Mouse (Mus musculus): ENCODE measurements around the gene Scyl1.
A peak's percentile ranks its signal among the peaks of the same experiment; 100 is the strongest.

The Scyl1 gene

DNA sequence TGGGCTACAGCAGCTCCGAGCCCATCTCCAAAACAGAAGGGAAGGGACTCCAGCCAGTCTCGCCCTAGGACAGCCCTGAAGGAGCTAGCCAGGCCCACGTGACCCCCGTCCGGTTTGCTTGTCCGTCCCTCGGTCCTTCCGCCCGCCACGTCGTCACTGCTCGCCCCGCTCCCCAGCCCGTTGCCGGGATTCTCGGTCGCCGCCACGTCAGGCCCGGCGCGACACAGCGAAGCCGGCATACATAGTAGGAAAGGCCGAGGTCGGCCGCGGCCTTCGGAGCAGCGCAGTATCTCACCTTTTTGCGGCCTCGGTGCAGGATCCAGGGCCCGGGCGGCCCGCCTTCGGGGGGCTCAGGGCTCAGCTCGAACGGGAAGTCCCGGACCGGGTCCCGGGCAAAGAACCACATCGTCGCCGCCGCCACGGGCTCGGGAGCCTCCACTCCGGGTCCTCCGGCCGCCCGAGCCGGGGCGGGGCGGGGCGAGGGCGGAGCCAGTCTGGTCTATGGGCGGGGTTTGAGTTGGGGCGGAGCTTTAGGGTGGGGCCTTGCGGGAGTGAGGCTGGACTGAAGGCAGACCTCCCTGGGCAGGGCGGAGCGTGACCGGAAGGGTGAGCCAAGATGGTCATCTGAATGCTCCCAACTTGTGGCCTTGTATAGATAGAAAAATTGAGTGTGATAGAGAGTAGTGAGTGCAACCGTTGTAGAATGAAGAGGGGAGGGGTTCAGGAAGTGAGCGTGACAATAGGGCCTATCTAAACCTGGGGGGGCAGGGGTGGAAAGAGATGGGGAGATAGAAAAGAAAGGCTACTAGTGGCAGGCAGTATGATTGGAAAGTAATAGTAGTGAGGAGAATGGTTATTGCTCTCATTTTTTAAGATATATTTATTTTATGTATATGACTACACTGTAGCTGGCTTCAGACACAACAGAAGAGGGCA is at the start of gene Scyl1:
TSS of gene Scyl1 (minus strand) at position 495 of the 936 bp plus-strand sequence.
- DNase-seq = peak; percentile 96

DNA sequence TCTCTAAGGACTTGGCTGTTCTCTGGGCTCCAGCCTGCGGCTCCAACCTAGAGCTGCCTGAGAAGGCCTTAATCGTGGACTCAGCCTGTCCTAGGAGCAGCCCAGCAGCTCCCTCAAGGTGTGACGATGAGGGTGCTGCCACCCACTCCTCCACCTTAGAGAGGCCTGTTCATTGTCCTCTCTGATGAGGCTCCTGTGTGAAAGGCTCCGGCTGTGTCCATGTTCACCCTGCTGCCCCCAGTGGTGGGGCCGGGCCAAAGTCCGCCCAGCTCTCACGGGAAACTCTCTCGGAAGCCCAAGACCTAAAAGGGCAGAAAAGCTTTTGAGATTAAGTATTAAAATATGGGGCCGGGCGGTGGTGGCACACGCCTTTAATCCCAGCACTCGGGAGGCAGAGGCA is 48.3 kb upstream of the Scyl1 start:
- DNase-seq = no peak

DNA sequence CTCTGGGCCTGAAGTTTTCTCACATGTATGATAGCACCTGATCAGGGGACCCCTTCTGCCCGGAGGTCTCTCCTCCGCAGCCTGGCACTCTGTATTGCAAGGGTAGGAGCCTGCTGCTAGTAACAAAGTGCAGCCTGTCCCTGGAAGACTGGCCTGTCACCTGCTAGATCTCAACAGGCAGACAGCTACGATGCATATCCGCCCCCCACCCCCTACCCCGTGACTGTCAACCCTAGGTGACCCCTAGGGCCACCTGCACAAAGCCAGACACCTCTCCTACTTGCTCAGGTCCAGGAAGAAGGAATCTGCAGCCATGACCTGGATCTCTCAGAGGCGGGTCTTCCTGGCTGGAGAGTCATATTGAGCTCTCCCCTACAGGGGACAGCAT is 47.4 kb upstream of the Scyl1 start:
- no peak for DNase-seq

DNA sequence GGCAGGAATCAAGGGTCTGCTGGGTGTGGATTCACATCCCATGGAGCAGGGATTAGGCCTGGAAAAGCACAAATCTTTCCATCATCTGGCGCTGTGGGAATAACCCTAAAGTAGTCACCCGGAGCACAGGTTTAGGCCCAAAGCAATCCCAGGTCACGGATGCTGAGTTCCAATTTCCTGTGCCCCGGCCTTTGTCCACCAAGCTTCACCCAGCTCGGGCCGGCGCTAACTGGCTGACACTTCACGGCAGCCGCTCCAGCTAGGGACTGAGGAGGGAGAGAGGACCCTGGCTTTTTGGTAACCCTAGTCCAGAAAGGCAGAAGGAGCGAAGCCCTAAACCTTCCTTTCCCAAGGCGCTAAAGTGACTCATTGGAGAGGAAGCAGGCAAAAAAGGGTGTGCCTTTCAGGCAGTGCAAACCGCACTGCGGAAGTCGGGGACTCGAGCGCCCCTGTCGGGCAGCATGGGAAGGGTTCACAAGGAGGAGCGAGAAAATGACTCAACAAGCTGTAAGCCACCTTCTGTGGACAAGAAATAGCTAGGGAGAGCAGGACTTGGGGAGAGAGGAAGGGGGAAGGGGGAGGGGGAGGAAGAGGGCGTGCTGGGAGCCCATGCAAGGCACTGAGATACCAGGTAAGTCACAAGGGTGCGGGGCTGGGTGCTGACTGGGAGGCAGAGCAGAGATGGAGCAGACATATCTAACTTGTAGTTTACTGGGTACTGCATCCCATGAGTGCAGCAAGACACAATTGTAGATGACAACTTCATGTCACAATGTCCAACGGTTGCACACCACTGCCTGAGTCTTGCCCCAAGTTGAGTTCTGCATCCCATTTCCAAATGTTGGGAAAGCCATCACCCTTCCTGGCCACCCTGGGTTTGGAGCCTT is 46.7 kb upstream of the Scyl1 start:
- peak; percentile 94 for DNase-seq

DNA sequence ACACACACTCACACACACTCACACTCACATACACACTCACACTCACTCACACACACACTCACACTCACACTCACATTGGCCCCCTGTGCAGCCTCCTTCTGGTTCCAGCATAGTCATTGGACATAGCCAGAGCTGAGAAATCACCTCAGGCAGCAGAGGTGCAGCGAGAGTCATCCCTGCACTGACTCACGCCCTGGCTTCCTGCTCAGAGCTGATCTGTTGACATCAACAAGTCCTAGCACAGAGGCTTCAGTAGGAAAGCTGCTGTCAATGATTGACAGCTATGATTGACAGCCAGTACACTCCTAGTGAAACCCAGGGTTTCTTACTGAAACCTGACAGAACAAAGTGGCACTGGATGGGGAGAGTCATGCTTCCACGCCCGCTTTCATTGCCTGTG is 44.7 kb upstream of the Scyl1 start:
- no peak for DNase-seq

DNA sequence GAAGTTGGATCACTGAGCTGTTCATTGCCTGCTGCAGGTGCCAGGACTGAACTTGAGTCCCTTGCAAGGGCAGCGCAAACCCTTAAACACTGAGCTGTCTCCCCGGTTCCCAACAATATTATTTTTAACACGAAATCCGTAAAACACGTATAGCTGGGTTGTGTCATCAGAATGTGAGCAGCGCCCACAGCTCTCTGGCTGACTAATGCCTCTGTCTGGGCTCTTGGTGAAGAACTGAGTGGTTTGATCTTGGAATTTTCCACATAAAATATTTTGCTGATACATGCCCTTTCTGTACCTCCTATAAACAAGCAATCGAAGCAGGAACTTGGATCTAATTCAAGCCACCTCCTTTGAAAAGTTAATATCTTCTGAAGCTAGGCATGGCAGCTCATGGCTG is 43.8 kb upstream of the Scyl1 start:
- no peak for DNase-seq

DNA sequence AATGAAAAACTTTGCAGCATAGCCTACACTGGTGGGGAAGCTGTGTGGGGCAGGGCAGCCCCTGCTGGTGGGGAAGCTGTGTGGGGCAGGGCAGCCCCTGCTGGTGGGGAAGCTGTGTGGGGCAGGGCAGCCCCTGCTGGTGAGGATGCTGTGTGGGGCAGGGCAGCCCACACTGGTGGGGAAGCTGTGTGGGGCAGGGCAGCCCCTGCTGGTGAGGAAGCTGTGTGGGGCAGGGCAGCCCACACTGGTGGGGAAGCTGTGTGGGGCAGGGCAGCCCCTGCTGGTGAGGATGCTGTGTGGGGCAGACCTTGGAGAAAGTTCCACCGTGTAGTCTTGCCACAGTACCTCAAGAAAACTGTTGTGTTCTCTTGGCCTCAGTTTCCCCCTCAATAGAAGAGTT is 42.8 kb upstream of the Scyl1 start:
- DNase-seq = peak; percentile 79

DNA sequence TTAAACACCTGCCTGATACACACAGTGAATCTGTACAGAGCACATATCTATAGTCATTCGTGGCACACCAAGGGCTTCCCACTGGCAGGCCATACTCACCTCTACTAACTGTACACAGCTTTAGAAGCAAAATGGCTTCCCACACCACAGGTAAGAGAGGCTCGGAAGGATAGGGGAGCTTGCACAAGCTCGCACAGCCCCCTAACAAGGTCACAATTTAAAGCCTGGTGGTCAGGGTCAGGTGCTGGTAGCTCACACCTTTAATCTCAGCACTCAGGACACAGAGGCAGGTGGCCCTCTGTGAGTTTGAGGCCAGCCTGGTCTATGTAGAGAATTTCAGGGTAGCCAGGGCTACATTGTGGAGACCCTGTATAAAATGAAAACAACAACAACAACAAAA is 42.3 kb upstream of the Scyl1 start:
- DNase-seq = no peak

DNA sequence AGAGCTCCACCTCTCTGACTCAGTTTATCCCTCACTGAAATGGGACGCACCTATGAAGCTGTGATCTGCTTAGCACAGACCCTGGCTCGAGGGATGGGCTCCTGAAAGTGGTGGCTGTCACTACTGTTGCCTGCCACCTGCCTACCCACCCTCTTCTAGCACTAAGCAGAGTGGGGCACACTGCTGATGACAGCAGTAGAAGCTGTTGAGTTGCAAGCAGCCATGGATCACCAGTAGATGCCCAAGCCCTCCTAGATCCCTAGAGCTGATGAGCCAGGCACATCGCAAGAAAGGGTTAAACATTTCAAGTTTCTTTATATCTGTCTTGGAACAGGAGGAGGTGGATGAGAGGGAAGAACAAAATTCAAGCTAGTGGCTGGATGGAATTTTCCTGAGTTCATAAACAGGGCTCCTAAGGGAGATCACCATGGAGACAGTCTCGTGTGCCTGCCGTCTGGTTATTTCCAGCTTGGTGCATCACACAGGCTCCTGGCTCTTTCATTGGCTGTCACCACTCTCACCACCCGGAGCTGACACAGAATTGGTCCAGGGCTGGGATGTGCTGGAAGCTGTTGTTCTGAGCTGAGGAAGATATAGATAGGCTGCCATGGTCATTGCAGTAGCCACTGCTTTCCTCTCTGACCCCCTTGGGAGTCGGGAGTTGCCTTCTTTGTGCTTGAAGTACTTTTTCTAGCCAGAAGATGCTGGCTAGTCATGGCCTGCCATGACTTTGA is 40.7 kb upstream of the Scyl1 start:
- no peak for DNase-seq

DNA sequence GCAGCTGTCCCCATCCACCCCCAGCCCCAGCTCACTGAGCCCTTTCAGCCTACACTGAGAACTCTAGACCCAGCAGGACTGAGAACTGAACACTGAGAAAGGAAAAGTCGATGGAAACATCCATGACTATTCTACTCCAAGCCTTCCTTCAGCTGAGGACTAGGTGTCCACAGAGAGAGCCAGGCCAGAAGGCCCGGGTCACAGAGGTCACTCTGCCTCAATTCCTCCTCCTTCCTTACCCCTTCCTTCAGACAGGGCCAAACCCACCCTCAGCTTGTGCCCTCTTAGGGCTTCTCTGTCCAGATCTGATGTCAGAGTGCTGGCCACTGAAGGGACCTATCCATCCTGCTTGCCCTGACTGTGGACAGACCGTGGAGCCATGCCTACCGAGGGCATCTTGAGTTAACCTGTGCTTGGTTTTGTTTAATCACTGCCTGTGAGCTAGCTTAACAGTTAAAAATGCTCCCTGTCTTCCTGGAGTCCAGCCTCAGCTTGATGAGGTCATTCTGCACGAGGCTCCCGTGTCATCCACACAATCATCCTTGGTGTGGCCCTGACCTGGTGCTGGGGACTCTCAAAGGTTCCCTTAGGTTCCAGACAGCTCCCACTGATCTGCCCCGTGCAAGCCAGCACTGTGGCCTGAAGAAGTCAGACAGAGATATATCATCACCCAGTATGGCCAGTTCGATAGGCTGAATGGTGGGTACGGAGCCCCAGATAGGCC is 39.8 kb upstream of the Scyl1 start:
- no peak for DNase-seq

DNA sequence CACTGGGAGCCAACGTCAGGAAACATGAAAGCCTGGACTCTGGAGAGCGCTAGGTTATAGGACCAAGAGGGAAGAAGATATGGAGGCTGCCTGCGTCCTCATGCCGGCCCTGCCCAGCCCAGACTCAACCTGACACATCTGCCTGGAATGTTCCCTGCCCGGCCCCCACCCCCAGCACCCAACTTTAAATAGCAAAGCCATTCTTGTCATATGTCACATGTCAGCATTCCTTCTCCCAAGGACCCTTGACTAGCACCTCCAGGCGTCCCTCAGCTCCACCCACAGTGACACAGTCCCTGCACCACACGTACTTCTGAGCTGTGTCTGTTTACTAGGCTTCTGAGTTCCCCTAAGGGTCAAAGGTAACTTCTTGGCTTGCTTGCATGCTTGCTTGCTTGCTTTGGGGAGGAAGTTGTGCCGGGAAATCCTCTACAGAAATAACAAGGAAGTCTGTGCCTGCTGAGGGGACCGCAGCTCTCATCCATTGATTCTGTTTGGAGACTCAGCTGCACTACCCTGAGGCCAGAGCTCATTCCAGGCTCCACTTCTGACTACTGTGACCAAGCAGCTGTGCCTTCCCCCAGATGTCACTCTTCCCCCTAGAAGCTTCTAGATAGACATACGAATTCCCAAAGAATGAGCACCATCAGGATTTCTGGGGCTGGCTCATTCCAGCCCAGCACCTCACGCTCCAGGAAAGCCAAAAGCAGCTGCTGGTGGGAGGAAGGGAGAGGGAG is 39.1 kb upstream of the Scyl1 start:
- DNase-seq = no peak

DNA sequence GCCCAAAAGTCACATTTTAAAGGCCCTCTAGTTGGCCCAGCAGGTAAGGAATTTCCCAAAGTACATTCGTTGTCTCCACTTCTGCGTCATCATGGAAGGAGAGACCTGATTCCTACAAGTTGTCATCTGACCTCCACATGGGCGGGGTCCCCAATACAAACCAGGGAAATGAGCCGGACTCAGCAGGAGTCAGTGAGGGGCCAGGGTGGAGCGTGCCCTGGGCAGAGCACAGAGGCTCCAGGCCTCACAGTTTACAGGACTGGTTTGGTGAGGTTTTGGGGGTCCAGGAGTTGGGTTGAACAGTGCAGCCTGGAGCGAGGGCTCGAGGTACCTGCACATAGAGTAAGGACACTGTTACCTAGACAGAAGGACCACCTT is 38.5 kb upstream of the Scyl1 start:
- no peak for DNase-seq

DNA sequence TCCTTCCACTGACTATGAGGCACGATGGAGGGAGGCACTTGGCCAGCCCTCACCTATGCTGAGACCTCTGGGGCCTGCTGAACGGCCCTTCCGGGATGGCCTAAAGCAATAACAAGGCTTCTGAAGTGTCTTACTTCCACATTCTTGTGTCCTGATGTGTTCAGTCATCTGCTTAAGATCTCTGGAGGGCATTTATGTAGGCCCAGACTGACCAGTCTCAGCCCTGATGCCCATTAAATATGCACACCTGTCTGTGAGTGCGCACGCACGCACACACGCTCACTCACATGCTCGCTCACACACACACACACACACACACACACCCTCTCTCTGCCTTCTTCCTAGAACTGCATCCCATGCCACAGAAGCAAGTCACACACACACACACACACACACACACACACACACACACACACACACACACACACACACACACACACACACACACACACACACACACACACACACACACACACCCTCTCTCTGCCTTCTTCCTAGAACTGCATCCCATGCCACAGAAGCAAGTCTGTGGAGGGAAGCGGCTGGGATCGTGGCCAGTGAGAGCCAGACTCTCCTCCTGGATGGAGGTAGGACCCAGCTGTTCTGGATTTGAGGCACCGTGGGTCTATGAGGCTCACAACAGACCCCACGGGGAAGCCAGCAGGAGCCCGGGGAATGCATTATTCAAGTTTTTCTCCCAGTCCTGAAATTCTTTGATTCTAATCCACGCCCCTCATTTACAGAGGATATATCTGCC is 37.9 kb upstream of the Scyl1 start:
- no peak for DNase-seq

DNA sequence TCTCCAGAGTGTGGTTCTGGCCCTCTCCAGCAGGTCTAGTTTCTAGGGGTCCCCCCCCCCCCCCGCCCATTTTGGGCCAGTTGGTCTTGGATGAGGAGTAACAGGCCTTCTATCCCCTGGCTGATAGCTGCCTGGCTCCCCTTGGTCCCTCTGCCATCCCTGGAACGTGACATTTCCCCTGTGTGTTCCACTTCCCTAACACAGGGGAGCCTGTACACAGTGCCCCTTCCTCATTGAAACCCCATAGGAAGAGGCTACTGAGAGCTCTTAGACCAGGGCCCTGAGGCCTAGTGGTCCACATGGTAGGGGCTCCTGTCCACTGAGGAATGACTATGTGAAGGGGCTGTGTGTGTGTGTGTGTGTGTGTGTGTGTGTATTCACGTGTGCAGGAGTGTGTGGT is 36.5 kb upstream of the Scyl1 start:
- no peak for DNase-seq

DNA sequence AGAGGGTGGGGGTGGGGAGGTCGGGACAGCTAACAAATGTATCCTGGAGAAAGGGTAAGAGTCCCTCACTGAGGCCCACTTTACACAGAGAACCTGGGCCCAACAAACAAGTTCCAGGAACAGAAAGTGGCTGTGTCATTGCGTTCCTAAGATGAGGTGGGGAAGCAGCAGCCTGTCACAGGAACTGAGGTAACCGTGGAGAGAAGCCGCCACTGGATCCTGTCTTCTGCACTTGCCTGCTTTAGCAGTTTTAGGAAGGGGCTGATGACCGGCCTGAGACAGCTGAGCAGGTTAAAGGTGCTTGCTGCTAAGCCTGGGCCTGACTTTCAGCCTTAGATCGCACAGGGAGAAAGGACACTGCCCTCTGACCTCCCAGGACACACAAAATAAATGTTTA is 35.6 kb upstream of the Scyl1 start:
- peak; percentile 46 for DNase-seq

DNA sequence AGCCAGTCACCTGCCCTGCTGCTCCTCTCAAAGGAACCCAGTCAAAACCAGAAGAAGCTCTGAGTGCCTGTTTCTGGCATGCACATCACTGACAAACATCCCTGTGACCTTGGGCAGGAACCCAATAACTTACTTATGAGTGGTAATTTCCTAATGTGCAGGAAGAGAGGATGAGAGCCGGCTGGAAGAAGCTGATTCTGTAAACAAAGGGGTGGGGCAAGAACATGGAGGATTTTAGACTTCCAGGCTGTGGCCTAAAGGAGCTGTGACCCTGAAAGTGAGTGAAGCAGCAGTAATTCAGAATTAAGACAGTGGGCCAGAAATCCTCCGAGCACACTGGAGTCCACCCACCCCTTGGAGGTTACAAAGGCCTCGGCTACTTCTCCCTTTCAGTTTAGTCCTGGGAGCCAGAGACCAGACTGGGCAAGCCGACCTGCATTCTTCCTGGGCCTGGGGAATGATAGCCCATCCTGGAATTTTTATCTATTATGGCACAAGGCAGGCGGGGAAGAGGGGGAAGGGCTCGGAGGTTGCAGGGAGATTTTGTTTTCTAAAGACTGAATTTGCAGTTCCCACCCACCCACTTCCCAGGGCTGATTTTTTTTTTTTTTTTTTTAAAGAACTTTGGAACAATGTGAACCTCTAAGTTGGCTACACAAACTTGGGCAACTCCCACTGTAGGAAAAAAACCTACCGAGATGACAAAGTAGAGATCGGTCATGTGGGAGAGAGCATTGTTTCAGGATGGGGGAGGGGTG is 35.0 kb upstream of the Scyl1 start:
- DNase-seq = no peak

DNA sequence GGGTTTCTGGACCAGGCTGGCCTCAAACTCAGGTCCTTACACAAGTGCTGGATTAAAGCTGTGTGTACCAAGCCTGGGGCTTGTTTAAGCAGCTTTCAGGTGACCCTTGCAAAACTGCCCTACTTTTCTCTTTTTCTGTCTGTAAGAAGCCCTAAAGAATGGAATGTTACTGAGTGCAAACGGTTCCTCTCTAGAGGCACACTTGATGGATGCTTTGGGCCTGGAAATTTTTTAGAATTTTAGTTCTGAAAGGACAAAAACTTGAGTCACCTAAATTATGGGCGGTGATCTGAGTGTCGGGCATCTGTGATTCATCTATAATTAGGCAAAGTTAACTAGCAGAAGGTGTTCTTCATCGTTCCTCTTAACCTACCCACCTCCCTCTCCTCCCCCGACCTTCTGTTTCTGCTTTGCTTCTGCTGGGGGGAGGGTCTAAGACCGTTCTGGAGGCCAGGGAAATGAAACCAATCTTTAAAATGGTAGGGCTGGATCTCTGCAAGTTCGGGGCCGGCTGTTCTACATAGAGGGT is 33.2 kb upstream of the Scyl1 start:
- DNase-seq = peak; percentile 55

DNA sequence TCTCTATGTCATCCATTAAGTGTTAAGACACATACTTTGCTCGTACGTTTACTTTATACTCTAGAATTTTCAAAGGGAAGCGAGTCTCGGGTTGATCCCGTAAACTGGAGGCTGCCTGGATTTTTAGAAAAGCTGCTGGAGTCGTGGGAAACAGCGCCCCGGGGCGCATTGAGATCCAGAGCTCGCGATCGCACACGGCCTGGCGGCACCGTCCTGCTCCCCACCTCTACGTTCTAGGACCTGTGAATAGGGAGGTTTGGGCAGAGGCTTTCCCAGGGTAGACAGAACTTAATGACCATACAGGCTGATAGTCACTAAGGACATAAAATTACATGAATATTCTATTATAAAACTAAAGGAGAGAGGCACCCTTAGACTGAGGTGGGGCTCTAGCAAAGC is 32.7 kb upstream of the Scyl1 start:
- no peak for DNase-seq

DNA sequence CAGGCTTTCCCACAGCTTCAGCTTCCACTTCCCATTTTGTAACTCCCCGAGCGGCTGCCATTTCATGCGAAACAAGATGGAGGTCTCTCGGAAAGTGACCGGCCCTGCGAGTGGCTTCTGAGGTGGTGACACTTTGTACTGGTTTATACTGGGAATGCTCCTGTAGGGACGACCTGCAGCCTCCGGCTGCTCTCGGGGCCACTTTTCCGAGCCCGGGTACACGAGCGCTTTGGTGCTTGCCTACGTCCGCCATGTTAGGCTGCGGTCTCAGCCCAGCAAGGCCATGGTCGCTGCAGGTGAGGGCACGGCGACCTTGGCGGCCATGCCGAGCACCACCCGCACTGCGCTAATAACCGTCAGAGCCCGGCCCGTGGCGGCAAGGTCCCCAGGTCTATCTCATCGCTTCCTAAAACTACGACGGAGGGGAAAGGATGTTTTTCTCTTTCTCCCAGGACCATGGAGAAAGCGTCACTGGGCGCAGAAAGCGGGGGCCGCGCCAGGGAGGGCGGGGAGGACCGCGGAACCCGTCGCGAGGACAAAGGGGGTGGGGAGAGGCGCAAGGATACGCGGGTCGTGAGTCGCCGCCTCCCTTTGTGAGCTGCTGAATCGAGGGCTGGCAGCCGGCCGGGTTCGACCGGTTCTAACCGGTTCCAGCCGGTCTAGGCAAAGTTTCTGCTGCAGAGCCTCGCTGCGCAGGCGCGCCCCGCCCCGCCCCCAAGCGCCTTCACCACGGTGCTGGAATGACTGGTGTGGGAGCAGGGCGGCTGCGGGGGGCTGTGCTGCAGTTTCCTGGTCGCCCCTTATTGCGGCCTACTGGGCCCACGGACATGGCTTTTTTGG is 32.0 kb upstream of the Scyl1 start:
- peak; percentile 100 for DNase-seq
